Mouse (Mus musculus) kidney, adult 2 months (tissue): ENCODE data around the gene Pemt. TPM values are rescaled to one million over a fixed set of nuclear protein-coding genes. Genes with fewer than 3 reads are reported as not detected.
A peak's percentile ranks its signal among the peaks of the same experiment; 100 is the strongest.

ENCODE experiments used
- DNase-seq: peaks from one replicate; pipeline ENCODE4 v3.0.0; 2021
- H3K27ac ChIP-seq: fragments of 200-500 bp; 2 replicates; pipeline ENCODE4 v1.5.1; 2012; ENCODE audit warnings: low read depth, low read length, control low read depth, inconsistent platforms; ENCODE audit not compliant: insufficient read depth
- H3K27me3 ChIP-seq: fragments of 200-500 bp; replicated peaks from 2 replicates; pipeline ENCODE4 v1.6.1; 2012; ENCODE audit warnings: mild to moderate bottlenecking, moderate library complexity, low read length, inconsistent platforms; ENCODE audit not compliant: control insufficient read depth, insufficient read depth
- H3K36me3 ChIP-seq: fragments of 200-500 bp; 2 replicates; pipeline ENCODE4 v1.6.1; 2012; ENCODE audit warnings: mild to moderate bottlenecking, moderate library complexity, low read length, inconsistent platforms; ENCODE audit not compliant: control insufficient read depth, insufficient read depth
- H3K4me1 ChIP-seq: fragments of 200-500 bp; 2 replicates; pipeline ENCODE4 v1.6.1; 2011; ENCODE audit warnings: low read length; ENCODE audit not compliant: control insufficient read depth, insufficient read depth
- H3K4me3 ChIP-seq: fragments of 200-500 bp; 2 replicates; pipeline ENCODE4 v1.5.1; 2011; ENCODE audit warnings: mild to moderate bottlenecking, low read depth, low read length, control low read depth; ENCODE audit not compliant: insufficient read depth
- CTCF ChIP-seq: fragments of 200-500 bp; conservative IDR thresholded peaks from 2 replicates; pipeline ENCODE4 v1.5.1; 2011; ENCODE audit warnings: low read depth, mild to moderate bottlenecking, control low read depth, low read length, moderate library complexity, mixed read lengths; ENCODE audit not compliant: insufficient read depth, insufficient read length
- POLR2A ChIP-seq: fragments of 200-500 bp; IDR thresholded peaks from one replicate; pipeline ENCODE4 v1.6.1; 2011; ENCODE audit warnings: low read depth, low read length, control low read depth
- WGBS: fragments of 180-500 bp; shearing (Covaris S2); methylation state at CpG from one replicate; pipeline ENCODE4 v1.1.7; 2018; 5-methylcytosine and 5-hydroxymethylcytosine counted together
- polyA plus RNA-seq: library from polyadenylated mRNA; depleted of rRNA; stranded (reverse); fragments of >200 nt; gene quantifications from 2 replicates; pipeline ENCODE4 v1.2.3, GENCODE M21; 2012

Gene Pemt
- polyA plus RNA-seq, 1 experiment, result 7.1 TPM

DNA sequence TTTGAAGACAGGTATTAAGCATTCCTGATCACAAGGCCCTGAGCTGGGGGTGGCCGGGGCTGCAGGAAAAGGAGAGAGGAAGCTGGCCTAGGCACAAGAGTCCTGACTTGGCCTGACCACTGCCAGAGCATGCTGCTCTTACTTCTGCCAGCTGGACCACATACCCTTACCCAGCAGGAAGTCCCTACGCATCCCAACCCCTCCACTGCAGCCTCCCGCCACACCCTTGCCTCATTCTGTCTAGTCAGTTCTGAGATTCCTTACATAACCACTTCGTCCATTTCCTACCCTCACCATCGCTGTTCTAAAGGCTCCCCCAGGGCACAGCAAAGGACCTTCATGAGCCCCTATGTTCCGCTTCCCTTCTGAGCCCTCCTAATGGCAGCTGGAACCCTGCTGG, 12.0 kb downstream of the Pemt start:
- WGBS, result 79% methylated on average over 5 of the region's 6 CpGs
- no peak for DNase-seq
- no peak overlapping the region for H3K4me3 ChIP-seq
- no peak overlapping the region for H3K27ac ChIP-seq
- H3K36me3 ChIP-seq, result no peaks in the 10 kb centered on the region
- H3K27me3 ChIP-seq, result no peaks in the 10 kb centered on the region
- TF ChIP-seq CTCF (no peak), POLR2A (no peak)
- H3K4me1 ChIP-seq, result no peaks in the 10 kb centered on the region

DNA sequence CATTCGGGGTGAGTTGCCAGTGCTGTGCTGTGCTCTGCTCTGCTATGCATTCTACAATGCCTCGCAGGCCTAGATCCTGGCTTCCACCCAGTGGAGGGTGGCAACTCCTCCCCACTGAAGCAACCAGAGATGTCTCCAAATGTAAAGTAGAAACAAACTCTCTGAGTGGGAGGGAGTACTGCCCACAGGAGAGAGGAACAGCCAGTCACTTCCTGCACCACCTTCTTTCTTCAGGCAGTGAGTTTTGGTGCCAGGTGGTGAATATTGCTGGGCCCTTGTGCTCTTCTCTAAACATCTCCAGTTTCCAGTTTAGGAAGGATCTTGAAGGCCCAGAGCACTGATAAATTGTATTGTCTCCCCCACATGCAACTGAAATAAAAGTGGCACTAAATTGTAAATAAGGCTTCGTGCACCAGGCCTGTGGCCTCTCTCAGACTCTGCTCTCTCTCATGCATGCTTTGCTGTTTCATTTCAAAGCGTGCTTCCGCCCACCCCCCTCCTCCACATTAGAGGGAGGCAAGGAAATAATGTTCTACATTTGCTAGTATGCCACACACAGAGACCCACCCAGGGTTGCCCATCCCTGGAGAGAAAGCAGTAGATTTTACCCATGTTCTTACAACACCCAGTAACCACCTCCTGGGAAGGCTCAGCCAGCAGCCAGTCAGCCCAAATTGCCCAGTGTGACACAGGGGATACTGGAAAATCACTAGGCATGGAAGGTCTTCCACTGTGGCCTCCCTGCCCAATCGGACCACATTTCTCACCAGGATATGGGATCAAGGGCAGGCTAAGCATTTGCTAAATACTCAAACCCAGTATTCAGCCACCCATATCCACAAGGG, 13.5 kb downstream of the Pemt start:
- no peak overlapping the region for H3K27ac ChIP-seq
- WGBS, result 86% methylated on average over 6 of the region's 6 CpGs
- H3K36me3 ChIP-seq, result no peaks in the 10 kb centered on the region
- H3K4me3 ChIP-seq, result no peak overlapping the region
- TF ChIP-seq POLR2A (no peak), CTCF (no peak)
- DNase-seq, result no peak
- H3K4me1 ChIP-seq, result no peaks in the 10 kb centered on the region
- no peaks in the 10 kb centered on the region for H3K27me3 ChIP-seq

DNA sequence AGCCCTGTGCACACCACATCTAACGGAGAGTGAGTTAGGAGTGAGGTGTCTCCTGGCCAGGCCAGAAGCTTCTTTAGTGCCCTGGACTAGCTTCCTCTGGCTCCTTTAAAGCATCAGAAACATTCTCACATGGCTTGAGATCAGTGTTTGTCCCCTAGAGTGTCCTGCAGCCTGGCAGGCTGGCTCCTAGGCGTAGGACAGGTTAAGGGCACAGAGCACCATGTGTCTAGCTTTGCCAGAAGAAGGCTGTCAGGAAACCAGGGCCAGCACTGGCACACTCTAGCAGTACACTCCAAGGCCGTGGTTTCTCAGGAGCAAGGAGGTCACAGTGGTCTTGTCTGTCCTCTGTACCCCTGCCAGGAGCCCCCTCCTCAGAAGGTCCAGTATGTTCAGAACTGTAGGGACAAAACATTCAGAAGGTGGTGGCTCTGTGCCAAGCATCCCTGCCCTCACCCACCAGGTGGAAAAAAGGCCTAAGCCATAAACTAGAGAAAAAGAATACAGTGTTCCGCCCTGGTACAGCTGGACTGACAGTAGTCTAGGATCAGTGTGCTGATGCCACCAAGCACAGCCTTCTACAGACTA, 15.4 kb downstream of the Pemt start:
- 91% methylated on average over 4 of the region's 4 CpGs for WGBS
- no peak overlapping the region for H3K27ac ChIP-seq
- H3K4me1 ChIP-seq, result no peaks in the 10 kb centered on the region
- no peak for DNase-seq
- H3K36me3 ChIP-seq, result no peaks in the 10 kb centered on the region
- TF ChIP-seq CTCF (no peak), POLR2A (no peak)
- H3K27me3 ChIP-seq, result no peaks in the 10 kb centered on the region
- no peak overlapping the region for H3K4me3 ChIP-seq

DNA sequence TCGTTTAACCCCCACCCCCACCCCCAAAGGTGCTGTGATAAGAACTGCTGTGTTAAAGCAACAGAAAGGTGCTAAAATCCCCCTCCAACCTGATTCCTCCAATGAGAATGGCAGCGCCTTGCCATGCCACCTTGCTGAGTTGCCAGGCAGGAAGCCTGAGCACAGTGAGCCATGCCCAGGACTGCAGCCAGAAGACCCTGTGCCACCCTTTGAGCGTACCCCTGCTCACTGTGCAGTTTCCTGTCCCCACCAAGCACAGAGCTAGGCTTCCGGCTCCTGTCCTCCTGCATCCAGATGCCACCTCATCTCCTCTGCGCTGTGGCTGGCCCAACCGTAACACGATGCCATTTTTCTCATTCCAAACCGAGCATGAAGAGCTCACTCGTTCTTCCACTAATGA, 16.3 kb downstream of the Pemt start:
- Histone ChIP-seq H3K36me3 (no peaks in the 10 kb centered on the region), H3K4me3 (no peak overlapping the region), H3K27ac (no peak overlapping the region), H3K27me3 (no peaks in the 10 kb centered on the region), H3K4me1 (no peaks in the 10 kb centered on the region)
- TF ChIP-seq POLR2A (no peak), CTCF (no peak)
- no peak for DNase-seq
- 59% methylated on average over 9 of the region's 9 CpGs for WGBS

DNA sequence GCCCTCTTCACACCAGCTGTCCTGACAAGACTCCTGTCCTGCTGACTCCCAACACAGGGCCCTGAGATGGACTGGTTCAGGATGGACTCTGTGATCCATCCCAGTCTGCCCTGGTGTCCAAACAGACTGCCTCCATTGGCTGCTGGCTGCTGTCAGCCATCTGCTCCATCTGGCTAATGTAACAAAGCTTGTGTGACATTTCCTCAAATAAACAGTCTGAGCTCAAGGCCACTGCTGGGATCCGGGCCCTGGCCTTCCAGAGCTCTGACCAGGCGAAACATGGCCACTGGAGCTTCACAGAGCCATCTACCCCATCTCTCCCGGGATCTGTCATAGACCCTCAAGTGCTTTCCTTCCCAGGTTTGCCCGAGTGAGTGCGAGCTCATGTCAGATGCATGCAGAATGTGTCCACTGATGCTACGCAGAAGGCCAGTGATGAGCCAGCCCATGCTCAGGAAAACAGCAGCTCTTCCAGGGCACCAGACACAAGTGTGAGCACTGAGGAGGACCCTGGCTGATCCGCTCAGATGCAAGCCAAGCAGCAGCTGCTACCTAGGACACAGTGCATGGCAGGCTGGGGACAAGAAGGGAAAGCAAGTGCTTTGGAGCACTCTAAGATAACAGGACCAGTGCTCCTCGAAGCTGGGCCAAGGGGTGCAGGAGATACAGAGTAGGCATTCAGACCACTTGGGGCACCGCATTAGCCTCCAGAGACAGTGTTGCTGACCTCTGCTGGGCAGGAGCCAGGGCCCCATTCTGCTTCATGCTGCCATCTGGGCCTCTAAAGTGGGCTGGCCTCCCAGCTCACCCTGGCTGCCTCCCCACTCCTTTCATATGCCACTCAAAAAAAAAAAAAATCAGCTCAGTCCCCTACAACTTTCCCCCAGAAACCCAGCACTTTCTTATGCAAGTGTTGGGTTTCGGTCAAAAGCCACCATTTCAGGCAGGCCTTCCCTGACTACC, 18.1 kb downstream of the Pemt start:
- H3K27me3 ChIP-seq, result no peaks in the 10 kb centered on the region
- no peak for DNase-seq
- TF ChIP-seq POLR2A, result no peak
- no peak for TF ChIP-seq CTCF
- no peaks in the 10 kb centered on the region for H3K4me1 ChIP-seq
- no peak overlapping the region for H3K4me3 ChIP-seq
- WGBS, result 90% methylated on average over 10 of the region's 10 CpGs
- no peaks in the 10 kb centered on the region for H3K36me3 ChIP-seq
- H3K27ac ChIP-seq, result no peak overlapping the region

DNA sequence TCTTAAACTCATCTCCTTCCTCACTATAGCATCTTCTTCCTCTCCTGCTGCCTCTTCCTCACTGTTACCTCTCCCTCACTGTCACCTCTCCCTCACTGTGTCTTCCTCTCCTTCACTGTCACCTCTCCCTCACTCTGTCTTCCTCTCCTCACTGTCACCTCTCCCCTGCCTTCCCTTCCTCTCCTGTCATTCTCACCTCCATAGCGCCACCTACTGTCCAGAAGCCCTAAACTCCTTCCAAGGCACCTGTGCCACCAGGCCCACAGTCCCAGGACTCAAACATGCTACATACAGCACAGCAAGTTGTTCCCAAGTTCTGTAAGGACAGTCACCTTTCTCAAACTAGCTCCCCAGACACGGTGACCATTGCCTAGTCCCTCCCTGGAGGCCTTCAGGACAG, 19.0 kb downstream of the Pemt start:
- H3K4me1 ChIP-seq, result no peaks in the 10 kb centered on the region
- TF ChIP-seq CTCF (peak; percentile 91), POLR2A (no peak)
- no peaks in the 10 kb centered on the region for H3K36me3 ChIP-seq
- 7% methylated on average over 2 of the region's 2 CpGs for WGBS
- H3K27ac ChIP-seq, result no peak overlapping the region
- peak; percentile 80 for DNase-seq
- no peaks in the 10 kb centered on the region for H3K27me3 ChIP-seq
- H3K4me3 ChIP-seq, result no peak overlapping the region

DNA sequence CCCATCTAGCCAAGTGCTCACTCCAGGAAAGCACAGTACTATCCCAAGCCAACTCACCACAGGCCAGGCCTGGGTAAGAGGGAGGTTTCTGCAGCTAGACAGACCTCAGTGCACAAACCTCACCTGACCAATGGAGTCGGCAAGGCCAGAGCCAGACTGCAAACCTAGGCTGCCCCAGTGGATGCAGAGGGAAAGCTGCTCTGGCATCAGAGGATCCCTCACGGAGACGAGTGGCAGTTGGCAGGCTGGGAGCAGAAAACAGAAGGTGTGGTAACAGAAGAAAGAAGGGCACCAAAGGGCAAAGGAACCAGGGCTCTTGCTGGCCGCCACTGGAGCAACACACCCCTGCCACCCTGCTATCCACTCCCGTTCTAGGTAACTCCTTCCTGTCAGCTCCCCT, 20.1 kb downstream of the Pemt start:
- Histone ChIP-seq H3K4me1 (no peaks in the 10 kb centered on the region), H3K4me3 (no peak overlapping the region), H3K27me3 (no peaks in the 10 kb centered on the region), H3K36me3 (no peaks in the 10 kb centered on the region), H3K27ac (no peak overlapping the region)
- TF ChIP-seq CTCF, result no peak
- TF ChIP-seq POLR2A, result no peak
- no peak for DNase-seq
- 81% methylated on average over 5 of the region's 5 CpGs for WGBS
